Mouse (Mus musculus): ENCODE results near the gene Lrrc7.

Lrrc7 gene

GRCm38 (mm10) chr3:158362091-158362490 lies 199.9 kb downstream of the Lrrc7 start:
- DNase-seq = no peak

GRCm38 (mm10) chr3:158356706-158357105 lies 205.3 kb downstream of the Lrrc7 start:
- no peak for DNase-seq

GRCm38 (mm10) chr3:158356194-158356593 lies 205.8 kb downstream of the Lrrc7 start:
- DNase-seq = no peak

- no peak for DNase-seq
These were observed 221.2 kb downstream of the Lrrc7 start for GRCm38 (mm10) chr3:158340808-158341207.

- no peak for DNase-seq
These were observed 231.9 kb downstream of the Lrrc7 start for GRCm38 (mm10) chr3:158330085-158330484.

GRCm38 (mm10) chr3:158310391-158310790 lies 251.6 kb downstream of the Lrrc7 start:
- no peak for DNase-seq

GRCm38 (mm10) chr3:158307415-158307814 lies 254.6 kb downstream of the Lrrc7 start:
- DNase-seq = no peak

GRCm38 (mm10) chr3:158298732-158299131 lies 263.3 kb downstream of the Lrrc7 start:
- DNase-seq = no peak

GRCm38 (mm10) chr3:158295041-158295440 lies 267.0 kb downstream of the Lrrc7 start:
- no peak for DNase-seq

GRCm38 (mm10) chr3:158284431-158284830 lies 277.6 kb downstream of the Lrrc7 start:
- no peak for DNase-seq

GRCm38 (mm10) chr3:158278631-158279030 lies 283.4 kb downstream of the Lrrc7 start:
- no peak for DNase-seq

- no peak for DNase-seq
These were observed 289.3 kb downstream of the Lrrc7 start for GRCm38 (mm10) chr3:158272700-158273099.

- DNase-seq = no peak
These were observed 291.1 kb downstream of the Lrrc7 start for GRCm38 (mm10) chr3:158270887-158271286.

- DNase-seq = no peak
These were observed 309.4 kb downstream of the Lrrc7 start for GRCm38 (mm10) chr3:158252576-158252975.

GRCm38 (mm10) chr3:158247672-158248071 lies 314.3 kb downstream of the Lrrc7 start:
- DNase-seq = no peak

GRCm38 (mm10) chr3:158210657-158211056 lies 351.4 kb downstream of the Lrrc7 start:
- DNase-seq = no peak

- DNase-seq = no peak
These were observed 352.0 kb downstream of the Lrrc7 start for GRCm38 (mm10) chr3:158210026-158210425.

- DNase-seq = no peak
These were observed 354.2 kb downstream of the Lrrc7 start for GRCm38 (mm10) chr3:158207840-158208239.

- DNase-seq = no peak
These were observed 359.2 kb downstream of the Lrrc7 start for GRCm38 (mm10) chr3:158202776-158203175.

- DNase-seq = no peak
These were observed 366.6 kb downstream of the Lrrc7 start for GRCm38 (mm10) chr3:158195426-158195825.

GRCm38 (mm10) chr3:158193229-158193628 lies 368.8 kb downstream of the Lrrc7 start:
- DNase-seq = no peak

GRCm38 (mm10) chr3:158174880-158175735 lies 386.9 kb downstream of the Lrrc7 start:
- no peak for DNase-seq

GRCm38 (mm10) chr3:158169180-158169579 lies 392.8 kb downstream of the Lrrc7 start:
- no peak for DNase-seq

GRCm38 (mm10) chr3:158168454-158168853 lies 393.6 kb downstream of the Lrrc7 start:
- no peak for DNase-seq

GRCm38 (mm10) chr3:158165004-158165403 lies 397.0 kb downstream of the Lrrc7 start:
- DNase-seq = no peak
